Mouse (Mus musculus) layer of hippocampus, adult 2 months (tissue): ENCODE results near the gene Susd6. TPM values are rescaled to one million over a fixed set of nuclear protein-coding genes. Genes with fewer than 3 reads are reported as not detected.
A peak's percentile ranks its signal among the peaks of the same experiment; 100 is the strongest.

Experiments used
- DNase-seq, 2 experiments: peaks; one replicate each; pipeline ENCODE4 v3.0.0; 2022; ENCODE audit warnings: low spot score in 2 of 2
- H3K27ac ChIP-seq: fragments of 200-600 bp; 2 replicates; pipeline ENCODE4 v1.8.1; 2022
- H3K4me3 ChIP-seq: fragments of 200-600 bp; 2 replicates; pipeline ENCODE4 v1.8.1; 2022; ENCODE audit warnings: mild to moderate bottlenecking
- CTCF ChIP-seq: fragments of 200-600 bp; conservative IDR thresholded peaks from 2 replicates; pipeline ENCODE4 v1.8.1; 2022; ENCODE audit warnings: antibody characterized with exemption, mild to moderate bottlenecking, moderate library complexity
- total RNA-seq, 2 experiments: library from RNA; stranded (reverse); gene quantifications; 2 replicates each; pipeline ENCODE4 v1.2.3; 2021

Gene Susd6
- total RNA-seq, 2 experiments from 2014 or later = 71.6 to 72.1 TPM

GRCm38 (mm10) chr12:80822533-80822932 is 32.2 kb downstream of the Susd6 start:
- H3K27ac ChIP-seq = peak overlapping the region; percentile 85
- no peak for TF ChIP-seq CTCF
- DNase-seq = no peak
- no peak overlapping the region for H3K4me3 ChIP-seq

- no peak for TF ChIP-seq CTCF
- no peak for DNase-seq
- Histone ChIP-seq H3K27ac (peak overlapping the region; percentile 57), H3K4me3 (no peak overlapping the region)
Measured at GRCm38 (mm10) chr12:80824202-80824601, 33.9 kb downstream of the Susd6 start.

DNA sequence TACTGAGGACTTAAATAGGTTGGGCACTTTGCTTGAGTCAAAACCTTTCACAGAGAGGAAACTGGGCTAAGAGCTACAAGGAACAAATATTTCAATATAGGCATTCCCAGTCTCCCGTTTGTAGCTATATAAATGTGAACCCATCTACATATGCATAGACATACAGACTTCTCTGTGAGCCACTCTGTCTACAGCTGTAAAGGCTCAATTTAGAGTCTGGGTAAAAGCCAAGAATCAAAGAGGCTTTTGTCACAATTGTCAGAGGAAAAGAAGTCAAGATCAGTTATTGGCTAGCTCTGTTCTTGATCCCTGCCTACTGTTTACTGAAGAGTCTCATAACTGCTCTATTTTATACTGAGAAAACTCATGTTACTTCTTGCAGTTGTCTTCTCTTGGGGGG is 36.1 kb downstream of the Susd6 start:
- no peak for DNase-seq
- TF ChIP-seq CTCF = no peak
- no peak overlapping the region for H3K4me3 ChIP-seq
- H3K27ac ChIP-seq = peak overlapping the region; percentile 46

GRCm38 (mm10) chr12:80827464-80828015 is 37.2 kb downstream of the Susd6 start:
- TF ChIP-seq CTCF = no peak
- peak in 1 of 2 experiments; percentile 45 for DNase-seq
- Histone ChIP-seq H3K27ac (peak overlapping the region; percentile 65), H3K4me3 (no peak overlapping the region; the same call in 1 of the 2 replicates)

- Histone ChIP-seq H3K4me3 (no peak overlapping the region), H3K27ac (peak overlapping the region; percentile 65)
- no peak for DNase-seq
- no peak for TF ChIP-seq CTCF
Measured at GRCm38 (mm10) chr12:80828020-80828419, 37.7 kb downstream of the Susd6 start.

DNA sequence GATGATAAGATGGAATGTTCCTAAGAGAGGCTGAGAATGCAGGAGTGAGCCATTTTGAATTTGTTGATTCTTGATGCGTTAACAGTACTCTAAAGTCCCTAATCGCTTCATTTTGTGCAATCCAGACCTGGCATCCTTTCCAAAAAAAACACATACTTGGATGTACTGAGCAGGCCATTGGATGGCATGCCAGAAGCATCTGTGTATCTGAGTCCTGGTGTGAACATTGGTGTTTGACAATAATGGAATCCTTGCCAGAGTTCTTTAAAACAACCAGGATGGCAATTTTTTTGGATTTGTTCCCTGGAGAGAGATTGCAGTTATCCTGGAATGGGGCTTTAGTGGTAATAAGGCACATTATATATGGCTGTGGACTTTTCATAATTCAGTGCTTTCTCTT is 38.6 kb downstream of the Susd6 start:
- H3K4me3 ChIP-seq = no peak overlapping the region
- no peak for TF ChIP-seq CTCF
- peak overlapping the region; percentile 65; the same call in 1 of the 2 replicates for H3K27ac ChIP-seq
- DNase-seq = no peak

DNA sequence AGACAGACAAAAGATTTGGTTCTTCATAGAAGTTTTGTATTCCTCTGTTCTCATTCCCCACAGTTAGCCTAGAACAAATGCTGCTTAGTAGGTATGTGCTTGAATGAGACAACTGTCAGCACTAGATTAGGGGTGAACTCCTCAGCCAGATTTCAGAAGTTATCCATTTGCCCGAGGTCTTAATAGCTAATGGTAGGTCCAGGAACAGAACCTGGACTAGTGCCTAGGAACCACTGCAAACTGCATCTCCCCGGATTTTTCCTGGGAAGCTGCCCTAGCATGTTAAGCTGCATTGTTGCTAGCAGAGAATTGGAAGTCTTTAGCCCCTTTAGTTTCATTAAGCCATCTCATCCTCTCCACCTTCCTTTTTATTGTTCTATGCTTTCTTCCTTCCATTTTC is 39.9 kb downstream of the Susd6 start:
- TF ChIP-seq CTCF = no peak
- Histone ChIP-seq H3K4me3 (no peak overlapping the region), H3K27ac (peak overlapping the region; percentile 65; the same call in 1 of the 2 replicates)
- no peak for DNase-seq

DNA sequence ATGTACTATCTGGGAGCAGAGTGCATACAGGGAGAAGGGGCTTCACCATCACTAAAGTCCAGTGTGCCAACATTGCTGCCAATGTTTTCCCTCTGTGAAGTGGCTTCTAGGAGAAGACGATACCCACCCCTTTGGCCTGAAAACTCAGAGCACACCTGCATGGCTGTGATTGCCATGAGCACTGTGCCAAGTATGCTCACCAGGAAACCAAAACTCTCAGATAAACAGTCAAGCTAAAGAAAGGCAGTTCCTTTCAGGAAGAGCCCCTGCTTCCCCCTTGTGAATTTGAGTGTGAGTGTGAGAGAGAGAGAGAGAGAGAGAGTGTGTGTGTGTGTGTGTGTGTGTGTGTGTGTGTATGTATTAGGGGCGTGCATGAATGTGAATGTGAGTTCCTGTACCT is 40.5 kb downstream of the Susd6 start:
- no peak overlapping the region for H3K4me3 ChIP-seq
- no peak for DNase-seq
- no peak for TF ChIP-seq CTCF
- peak overlapping the region; percentile 65; the same call in 1 of the 2 replicates for H3K27ac ChIP-seq

DNA sequence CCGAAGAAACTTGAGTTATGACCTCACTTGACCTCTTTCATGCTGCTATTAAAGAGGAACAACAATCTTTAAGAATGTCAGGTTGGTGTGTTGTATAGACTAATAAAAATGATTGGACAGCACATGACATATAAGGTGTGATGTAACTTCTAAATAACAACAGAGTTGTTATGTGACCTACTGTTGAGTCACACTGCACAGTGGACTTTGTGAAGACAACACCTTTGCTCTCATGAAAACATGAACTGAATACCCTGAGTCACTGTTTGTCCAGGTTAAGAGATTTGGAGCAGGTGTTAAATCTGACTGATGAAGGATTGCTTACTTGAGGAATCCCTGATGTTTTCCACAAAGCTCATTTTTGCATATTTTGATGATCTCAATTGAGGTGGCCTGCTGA is 42.0 kb downstream of the Susd6 start:
- TF ChIP-seq CTCF = no peak
- no peak overlapping the region; the same call in 1 of the 2 replicates for H3K27ac ChIP-seq
- DNase-seq = no peak
- no peak overlapping the region for H3K4me3 ChIP-seq

GRCm38 (mm10) chr12:80833541-80833940 is 43.2 kb downstream of the Susd6 start:
- Histone ChIP-seq H3K27ac (peak overlapping the region; percentile 37), H3K4me3 (no peak overlapping the region)
- no peak for DNase-seq
- peak; percentile 60 for TF ChIP-seq CTCF

DNA sequence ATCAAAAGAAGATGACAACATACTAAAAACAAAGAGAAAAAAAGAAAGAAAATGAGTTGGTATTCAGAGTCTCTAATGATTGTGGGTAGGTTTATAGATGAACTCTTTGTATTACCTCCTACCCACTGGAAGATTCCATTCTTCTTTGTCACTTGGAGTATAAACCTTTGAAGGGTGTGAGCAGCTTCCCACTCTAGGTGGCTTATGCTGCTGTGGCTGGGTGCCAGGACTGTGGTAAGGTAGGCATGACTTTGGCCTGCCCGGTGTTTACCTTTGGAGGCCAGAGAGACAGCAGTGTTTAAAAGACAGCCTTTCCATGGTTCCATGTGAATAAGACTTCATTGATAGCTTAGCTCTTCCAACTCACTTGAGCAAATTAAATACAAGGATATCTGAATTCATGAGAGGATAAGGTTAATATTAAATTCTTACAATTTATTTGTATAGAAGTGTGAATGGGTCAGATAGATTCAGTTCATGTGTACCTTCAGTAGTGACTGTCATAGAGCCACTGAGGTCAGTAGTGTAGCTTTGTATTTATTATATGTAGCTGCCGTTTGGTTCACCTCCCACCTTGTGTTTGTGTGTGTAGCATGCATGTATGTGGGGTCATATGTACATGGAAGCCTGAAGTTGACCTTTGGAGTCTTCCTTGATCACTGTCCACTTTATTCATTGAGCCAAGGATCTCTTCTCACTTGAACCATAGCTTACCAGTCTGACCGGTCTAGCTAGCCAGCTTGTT is 44.0 kb downstream of the Susd6 start:
- DNase-seq = no peak
- peak overlapping the region; percentile 37 for H3K27ac ChIP-seq
- H3K4me3 ChIP-seq = no peak overlapping the region
- no peak for TF ChIP-seq CTCF

GRCm38 (mm10) chr12:80834901-80835570 is 44.7 kb downstream of the Susd6 start:
- Histone ChIP-seq H3K4me3 (no peak overlapping the region), H3K27ac (no peak overlapping the region)
- no peak for TF ChIP-seq CTCF
- DNase-seq = no peak

DNA sequence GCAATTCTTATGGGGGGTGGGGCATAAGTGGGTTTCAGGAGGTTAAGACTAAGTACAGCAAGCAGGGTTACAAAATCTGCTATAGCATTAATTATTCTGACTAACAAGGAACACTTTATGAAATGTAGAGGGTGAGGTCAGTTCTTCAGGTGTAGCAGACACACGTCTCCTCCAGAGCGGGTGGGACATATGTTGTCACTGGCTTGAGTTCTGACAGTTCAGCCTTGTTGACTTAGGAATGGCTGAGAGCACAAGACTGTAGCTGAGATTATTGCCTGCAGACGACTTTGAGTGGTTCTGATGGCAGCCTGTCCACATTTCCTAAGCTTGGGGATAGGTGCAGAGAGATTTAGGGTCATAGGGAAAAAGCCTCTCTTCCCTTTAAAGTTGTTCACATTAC is 47.3 kb downstream of the Susd6 start:
- H3K27ac ChIP-seq = peak overlapping the region; percentile 3; the same call in 1 of the 2 replicates
- DNase-seq = no peak
- no peak for TF ChIP-seq CTCF
- no peak overlapping the region for H3K4me3 ChIP-seq
